Mouse (Mus musculus): ENCODE results near the gene Dennd4c. TPM values are rescaled to one million over a fixed set of nuclear protein-coding genes. Genes with fewer than 3 reads are reported as not detected.

Gene Dennd4c
- polyA plus RNA-seq, 1 experiment from 2014 or later: 3.6 TPM

- no peaks in the 10 kb centered on the region for H3K27me3 ChIP-seq (replicated peaks; ENCODE audit: insufficient read depth, low read length)
- H3K36me3 ChIP-seq (ENCODE audit: insufficient read depth, low read length): no peaks in the 10 kb centered on the region
- H3K27ac ChIP-seq (ENCODE audit: low read length): no peak overlapping the region
- no peak overlapping the region for H3K9ac ChIP-seq (replicated peaks; ENCODE audit: low read depth)
- DNase-seq (ENCODE audit: low spot score): no peak
- H3K4me3 ChIP-seq (ENCODE audit: low read depth, low read length): no peak overlapping the region
- no peak overlapping the region for H3K4me2 ChIP-seq (replicated peaks; ENCODE audit: low read depth, low read length)
- no peaks in the 10 kb centered on the region for H3K4me1 ChIP-seq (ENCODE audit: insufficient read depth, low read depth, low read length)
- no peak for TF ChIP-seq CTCF (IDR thresholded peaks at IDR 0.05)
- no peak for ATAC-seq
- H3K9me3 ChIP-seq (ENCODE audit: low read length): no peaks in the 10 kb centered on the region
Measured at GRCm38 (mm10) chr4:86871988-86872387, 123.6 kb downstream of the Dennd4c start.

GRCm38 (mm10) chr4:86873072-86873471 lies 124.7 kb downstream of the Dennd4c start:
- no peak for DNase-seq (ENCODE audit: low spot score)
- WGBS: 50% methylated on average over 4 of the region's 4 CpGs
- no peak for ATAC-seq
- H3K27ac ChIP-seq (ENCODE audit: low read length): no peak overlapping the region
- H3K27me3 ChIP-seq (replicated peaks; ENCODE audit: insufficient read depth, low read length): no peaks in the 10 kb centered on the region
- H3K9ac ChIP-seq (replicated peaks; ENCODE audit: low read depth): no peak overlapping the region
- H3K4me3 ChIP-seq (ENCODE audit: low read depth, low read length): no peak overlapping the region
- H3K9me3 ChIP-seq (ENCODE audit: low read length): no peaks in the 10 kb centered on the region
- no peak for TF ChIP-seq CTCF (IDR thresholded peaks at IDR 0.05)
- no peak for TF ChIP-seq EP300 (IDR thresholded peaks at IDR 0.05)
- no peak overlapping the region for H3K4me2 ChIP-seq (replicated peaks; ENCODE audit: low read depth, low read length)
- H3K36me3 ChIP-seq (ENCODE audit: insufficient read depth, low read length): no peaks in the 10 kb centered on the region
- no peaks in the 10 kb centered on the region for H3K4me1 ChIP-seq (ENCODE audit: insufficient read depth, low read depth, low read length)

- no peaks in the 10 kb centered on the region for H3K36me3 ChIP-seq (ENCODE audit: insufficient read depth, low read length)
- peak within 1 kb of the TSS; percentile 96 for H3K4me2 ChIP-seq (replicated peaks; ENCODE audit: low read depth, low read length)
- peak within 1 kb of the TSS; percentile 71 for H3K4me3 ChIP-seq (ENCODE audit: low read depth, low read length)
- H3K9me3 ChIP-seq (ENCODE audit: low read length): no peaks in the 10 kb centered on the region
- peak; percentile 57 for TF ChIP-seq CTCF (IDR thresholded peaks at IDR 0.05)
- TF ChIP-seq EP300 (IDR thresholded peaks at IDR 0.05): no peak
- no peaks in the 10 kb centered on the region for H3K4me1 ChIP-seq (ENCODE audit: insufficient read depth, low read depth, low read length)
- H3K27me3 ChIP-seq (replicated peaks; ENCODE audit: insufficient read depth, low read length): no peaks in the 10 kb centered on the region
- WGBS: 2% methylated on average over 44 of the region's 60 CpGs
- DNase-seq (ENCODE audit: low spot score): peak; percentile 93
- peak; percentile 99 for ATAC-seq
- H3K27ac ChIP-seq (ENCODE audit: low read length): peak within 1 kb of the TSS; percentile 76
- H3K9ac ChIP-seq (replicated peaks; ENCODE audit: low read depth): peak within 1 kb of the TSS; percentile 74
Measured at GRCm38 (mm10) chr4:86874146-86874847, 125.9 kb downstream of the Dennd4c start, which contains the start of gene Acer2. Acer2 (plus strand) TSS chr4:86874396.

GRCm38 (mm10) chr4:86879477-86879876 lies 131.1 kb downstream of the Dennd4c start:
- Histone ChIP-seq H3K4me2 (replicated peaks; ENCODE audit: low read depth, low read length) (no peak overlapping the region), H3K4me3 (ENCODE audit: low read depth, low read length) (no peak overlapping the region), H3K27ac (ENCODE audit: low read length) (no peak overlapping the region), H3K36me3 (ENCODE audit: insufficient read depth, low read length) (no peaks in the 10 kb centered on the region), H3K9me3 (ENCODE audit: low read length) (no peaks in the 10 kb centered on the region), H3K4me1 (ENCODE audit: insufficient read depth, low read depth, low read length) (no peaks in the 10 kb centered on the region; the same call in 1 of the 2 replicates), H3K9ac (replicated peaks; ENCODE audit: low read depth) (no peak overlapping the region), H3K27me3 (replicated peaks; ENCODE audit: insufficient read depth, low read length) (no peaks in the 10 kb centered on the region)
- WGBS: 89% methylated on average over 2 of the region's 2 CpGs
- no peak for ATAC-seq
- no peak for DNase-seq (ENCODE audit: low spot score)
- TF ChIP-seq EP300 (IDR thresholded peaks at IDR 0.05): no peak
- no peak for TF ChIP-seq CTCF (IDR thresholded peaks at IDR 0.05)

GRCm38 (mm10) chr4:86881178-86881577 lies 132.8 kb downstream of the Dennd4c start:
- no peaks in the 10 kb centered on the region for H3K27me3 ChIP-seq (replicated peaks; ENCODE audit: insufficient read depth, low read length)

GRCm38 (mm10) chr4:86882413-86882812 lies 134.1 kb downstream of the Dennd4c start:
- Histone ChIP-seq H3K4me2 (replicated peaks; ENCODE audit: low read depth, low read length) (no peak overlapping the region), H3K9me3 (ENCODE audit: low read length) (no peaks in the 10 kb centered on the region), H3K36me3 (ENCODE audit: insufficient read depth, low read length) (no peaks in the 10 kb centered on the region), H3K27ac (ENCODE audit: low read length) (no peak overlapping the region), H3K4me1 (ENCODE audit: insufficient read depth, low read depth, low read length) (peaks cover 5% of the 10 kb centered on the region; the same call in 1 of the 2 replicates), H3K4me3 (ENCODE audit: low read depth, low read length) (no peak overlapping the region), H3K27me3 (replicated peaks; ENCODE audit: insufficient read depth, low read length) (no peaks in the 10 kb centered on the region), H3K9ac (replicated peaks; ENCODE audit: low read depth) (no peak overlapping the region)
- 26% methylated on average over 2 of the region's 2 CpGs for WGBS
- DNase-seq (ENCODE audit: low spot score): no peak
- ATAC-seq: no peak
- peak; percentile 54; the same call in 1 of the 2 replicates for TF ChIP-seq EP300 (IDR thresholded peaks at IDR 0.05)
- TF ChIP-seq CTCF (IDR thresholded peaks at IDR 0.05): no peak

More at GRCm38 (mm10) chr4:86881178-86881577, 132.8 kb downstream of the Dennd4c start:
- WGBS: 84% methylated on average over 4 of the region's 4 CpGs
- DNase-seq (ENCODE audit: low spot score): no peak
- no peaks in the 10 kb centered on the region; the same call in 1 of the 2 replicates for H3K4me1 ChIP-seq (ENCODE audit: insufficient read depth, low read depth, low read length)
- no peak overlapping the region for H3K4me2 ChIP-seq (replicated peaks; ENCODE audit: low read depth, low read length)
- H3K27ac ChIP-seq (ENCODE audit: low read length): no peak overlapping the region
- ATAC-seq: no peak
- TF ChIP-seq CTCF (IDR thresholded peaks at IDR 0.05): no peak
- TF ChIP-seq EP300 (IDR thresholded peaks at IDR 0.05): no peak
- H3K36me3 ChIP-seq (ENCODE audit: insufficient read depth, low read length): no peaks in the 10 kb centered on the region
- no peak overlapping the region for H3K9ac ChIP-seq (replicated peaks; ENCODE audit: low read depth)
- H3K9me3 ChIP-seq (ENCODE audit: low read length): no peaks in the 10 kb centered on the region
- H3K4me3 ChIP-seq (ENCODE audit: low read depth, low read length): no peak overlapping the region
